Mouse (Mus musculus) kidney, postnatal 0 days (tissue): ENCODE data around the gene Alppl2. TPM values are rescaled to one million over a fixed set of nuclear protein-coding genes. Genes with fewer than 3 reads are reported as not detected.

Source experiments
- ATAC-seq: fragments of 200-750 bp; cut with Nextera tagmentation; replicated peaks from 2 replicates; pipeline ENCODE4 v1.8.0; 2017; ENCODE audit warnings: low read depth, moderate number of reproducible peaks, moderate TSS enrichment, moderate library complexity; ENCODE audit not compliant: low FRiP score
- DNase-seq: peaks from one replicate; pipeline ENCODE4 v3.0.0-alpha.2; 2016; ENCODE audit warnings: low spot score
- H3K27ac ChIP-seq: fragments of 300-500 bp; sonication (generic); 2 replicates; pipeline ENCODE4 v1.5.1; 2014; ENCODE audit warnings: mild to moderate bottlenecking
- H3K27me3 ChIP-seq: fragments of 300-500 bp; sonication (generic); 2 replicates; pipeline ENCODE4 v1.6.1; 2014; ENCODE audit warnings: low read length, mixed read lengths; ENCODE audit not compliant: insufficient read depth
- H3K36me3 ChIP-seq: fragments of 300-500 bp; sonication (generic); 2 replicates; pipeline ENCODE4 v1.6.1; 2014; ENCODE audit warnings: low read length, mixed read lengths; ENCODE audit not compliant: insufficient read depth
- H3K4me1 ChIP-seq: fragments of 300-500 bp; sonication (generic); replicated peaks from 2 replicates; pipeline ENCODE4 v1.6.1; 2014; ENCODE audit warnings: antibody characterized with exemption, low read length, mixed read lengths; ENCODE audit not compliant: insufficient read depth
- H3K4me2 ChIP-seq: fragments of 300-500 bp; sonication (generic); 2 replicates; pipeline ENCODE4 v1.6.1; 2014; ENCODE audit warnings: mild to moderate bottlenecking, low read length, moderate library complexity, mixed read lengths
- H3K4me3 ChIP-seq: fragments of 300-500 bp; sonication (generic); replicated peaks from 2 replicates; pipeline ENCODE4 v1.5.1; 2014; ENCODE audit warnings: low read depth, low read length
- H3K9ac ChIP-seq: fragments of 300-500 bp; sonication (generic); 2 replicates; pipeline ENCODE4 v1.6.1; 2014; ENCODE audit warnings: low read depth, low read length
- H3K9me3 ChIP-seq: fragments of 300-500 bp; sonication (generic); replicated peaks from 2 replicates; pipeline ENCODE4 v1.6.1; 2016; ENCODE audit warnings: low read length, inconsistent platforms, mixed read lengths
- CTCF ChIP-seq: IDR thresholded peaks from 2 replicates; pipeline ENCODE4 v1.5.1; 2016; ENCODE audit warnings: antibody characterized with exemption, low read depth, mild to moderate bottlenecking, moderate library complexity
- WGBS: fragments of 180-500 bp; shearing (Covaris S2); extraction: QIAGEN DNeasy Blood & Tissue Kit; methylation state at CpG from one replicate; pipeline ENCODE4 v1.1.7; 2014; 5-methylcytosine and 5-hydroxymethylcytosine counted together
- polyA plus RNA-seq: library from polyadenylated mRNA; unstranded; fragments of >200 nt; fragmentation: Nextera tagmentation; extraction: Ambion mirVana; gene quantifications from 2 replicates; pipeline ENCODE4 v1.2.1, GENCODE M21; 2015

Gene Alppl2
- not detected in 2 replicates for polyA plus RNA-seq

- no peak within 1 kb of the TSS for H3K27ac ChIP-seq
- H3K27me3 ChIP-seq = no peaks in the 10 kb centered on the region
- no peak within 1 kb of the TSS for H3K9ac ChIP-seq
- WGBS = 68% methylated on average over 4 of the region's 4 CpGs
- no peak for TF ChIP-seq CTCF
- DNase-seq = no peak
- no peaks in the 10 kb centered on the region for H3K4me1 ChIP-seq
- H3K4me2 ChIP-seq = no peak within 1 kb of the TSS
- no peaks in the 10 kb centered on the region for H3K36me3 ChIP-seq
- no peak within 1 kb of the TSS for H3K4me3 ChIP-seq
- ATAC-seq = no peak
- no peaks in the 10 kb centered on the region for H3K9me3 ChIP-seq
Measured at GRCm38 (mm10) chr1:87089828-87090227, at the start of gene Alppl2. Gene Alppl2 (minus strand): TSS chr1:87089928.

GRCm38 (mm10) chr1:87131803-87132202, 42.1 kb upstream of the Alppl2 start:
- no peaks in the 10 kb centered on the region for H3K9me3 ChIP-seq
- TF ChIP-seq CTCF = no peak
- H3K9ac ChIP-seq = no peak overlapping the region
- H3K36me3 ChIP-seq = no peaks in the 10 kb centered on the region
- no peak overlapping the region for H3K27ac ChIP-seq
- DNase-seq (no peak), ATAC-seq (no peak)
- no peak overlapping the region for H3K4me2 ChIP-seq
- peaks cover 21% of the 10 kb centered on the region for H3K27me3 ChIP-seq
- H3K4me3 ChIP-seq = no peak overlapping the region
- WGBS = 73% methylated on average over 4 of the region's 4 CpGs
- no peaks in the 10 kb centered on the region; the same call in 1 of the 2 replicates for H3K4me1 ChIP-seq

- Histone ChIP-seq H3K4me3 (no peak overlapping the region), H3K4me1 (no peaks in the 10 kb centered on the region; the same call in 1 of the 2 replicates), H3K4me2 (peak overlapping the region; percentile 14; the same call in 1 of the 2 replicates), H3K27me3 (peaks cover 28% of the 10 kb centered on the region), H3K9ac (no peak overlapping the region), H3K9me3 (no peaks in the 10 kb centered on the region), H3K27ac (no peak overlapping the region), H3K36me3 (no peaks in the 10 kb centered on the region)
- TF ChIP-seq CTCF = no peak
- DNase-seq = no peak
- ATAC-seq = no peak
- WGBS = 10% methylated on average over 43 of the region's 43 CpGs
Measured at GRCm38 (mm10) chr1:87127206-87128030, 37.7 kb upstream of the Alppl2 start.

- H3K9me3 ChIP-seq = no peaks in the 10 kb centered on the region
- H3K27me3 ChIP-seq = peaks cover 28% of the 10 kb centered on the region
- no peak within 1 kb of the TSS for H3K4me2 ChIP-seq
- no peak within 1 kb of the TSS for H3K4me3 ChIP-seq
- H3K27ac ChIP-seq = no peak within 1 kb of the TSS
- WGBS = 84% methylated on average over 5 of the region's 6 CpGs
- TF ChIP-seq CTCF = no peak
- no peaks in the 10 kb centered on the region for H3K36me3 ChIP-seq
- ATAC-seq = no peak
- no peaks in the 10 kb centered on the region; the same call in 1 of the 2 replicates for H3K4me1 ChIP-seq
- no peak within 1 kb of the TSS for H3K9ac ChIP-seq
- no peak for DNase-seq
Measured at GRCm38 (mm10) chr1:87124673-87125072, 34.9 kb upstream of the Alppl2 start, which contains the start of gene Akp3. Gene Akp3 (plus strand): TSS chr1:87124973.

GRCm38 (mm10) chr1:87114784-87115183, 25.1 kb upstream of the Alppl2 start:
- Histone ChIP-seq H3K36me3 (no peaks in the 10 kb centered on the region), H3K4me2 (no peak overlapping the region), H3K9ac (no peak overlapping the region), H3K27me3 (no peaks in the 10 kb centered on the region), H3K4me1 (no peaks in the 10 kb centered on the region), H3K4me3 (no peak overlapping the region), H3K9me3 (no peaks in the 10 kb centered on the region), H3K27ac (no peak overlapping the region)
- no peak for TF ChIP-seq CTCF
- DNase-seq = no peak
- no peak for ATAC-seq
- 91% methylated on average over 1 of the region's 1 CpGs for WGBS

- H3K4me2 ChIP-seq = no peak overlapping the region
- DNase-seq (no peak), ATAC-seq (no peak)
- peak; percentile 56 for TF ChIP-seq CTCF
- H3K36me3 ChIP-seq = no peaks in the 10 kb centered on the region
- no peak overlapping the region for H3K9ac ChIP-seq
- H3K27ac ChIP-seq = no peak overlapping the region
- no peaks in the 10 kb centered on the region for H3K9me3 ChIP-seq
- no peak overlapping the region for H3K4me3 ChIP-seq
- no peaks in the 10 kb centered on the region for H3K4me1 ChIP-seq
- 39% methylated on average over 9 of the region's 9 CpGs for WGBS
- no peaks in the 10 kb centered on the region for H3K27me3 ChIP-seq
Measured at GRCm38 (mm10) chr1:87111719-87112354, 22.1 kb upstream of the Alppl2 start.
